Mouse (Mus musculus) layer of hippocampus, adult 9-10 months (tissue): ENCODE measurements around the gene Dcaf5.

Experiments
- DNase-seq: peaks from one replicate; pipeline ENCODE4 v3.0.0; 2022; ENCODE audit warnings: low spot score

The Dcaf5 gene

GRCm38 (mm10) chr12:80331634-80332033 lies 104.8 kb downstream of the Dcaf5 start:
- no peak for DNase-seq

- no peak for DNase-seq
Measured at GRCm38 (mm10) chr12:80330819-80331218, 105.6 kb downstream of the Dcaf5 start.

GRCm38 (mm10) chr12:80329641-80330040 lies 106.8 kb downstream of the Dcaf5 start:
- no peak for DNase-seq

GRCm38 (mm10) chr12:80326047-80326446 lies 110.4 kb downstream of the Dcaf5 start:
- DNase-seq, result no peak

- no peak for DNase-seq
Measured at GRCm38 (mm10) chr12:80324785-80325131, 111.6 kb downstream of the Dcaf5 start.

- no peak for DNase-seq
Measured at GRCm38 (mm10) chr12:80324051-80324784, 112.2 kb downstream of the Dcaf5 start.

- DNase-seq, result no peak
Measured at GRCm38 (mm10) chr12:80323371-80324050, 112.9 kb downstream of the Dcaf5 start.

GRCm38 (mm10) chr12:80322494-80322893 lies 113.9 kb downstream of the Dcaf5 start:
- no peak for DNase-seq

- no peak for DNase-seq
Measured at GRCm38 (mm10) chr12:80319062-80319461, 117.3 kb downstream of the Dcaf5 start.

- no peak for DNase-seq
Measured at GRCm38 (mm10) chr12:80315321-80315720, 121.1 kb downstream of the Dcaf5 start.

- DNase-seq, result no peak
Measured at GRCm38 (mm10) chr12:80311959-80312669, 124.3 kb downstream of the Dcaf5 start.

GRCm38 (mm10) chr12:80307556-80307955 lies 128.8 kb downstream of the Dcaf5 start:
- no peak for DNase-seq

GRCm38 (mm10) chr12:80304518-80304917 lies 131.9 kb downstream of the Dcaf5 start:
- DNase-seq, result no peak

GRCm38 (mm10) chr12:80300833-80301456 lies 135.5 kb downstream of the Dcaf5 start:
- no peak for DNase-seq

GRCm38 (mm10) chr12:80298714-80299113 lies 137.7 kb downstream of the Dcaf5 start:
- no peak for DNase-seq

- DNase-seq, result no peak
Measured at GRCm38 (mm10) chr12:80291895-80292435, 144.4 kb downstream of the Dcaf5 start.

- DNase-seq, result no peak
Measured at GRCm38 (mm10) chr12:80290964-80291363, 145.4 kb downstream of the Dcaf5 start.

GRCm38 (mm10) chr12:80290483-80290882 lies 145.9 kb downstream of the Dcaf5 start:
- no peak for DNase-seq

GRCm38 (mm10) chr12:80289722-80290121 lies 146.7 kb downstream of the Dcaf5 start:
- DNase-seq, result no peak

- DNase-seq, result no peak
Measured at GRCm38 (mm10) chr12:80285890-80286289, 150.5 kb downstream of the Dcaf5 start.
